Mouse (Mus musculus) MEL (cell line): Measurements from ENCODE around the gene Mmp24.

Experiments used
- CTCF ChIP-seq, 3 experiments: IDR thresholded peaks in 2 of 3; conservative IDR thresholded peaks in 1 of 3; 2 replicates each; pipeline ENCODE4 v1.5.1; 2011 to 2012; ENCODE audit warnings: low read length in 3 of 3, low read depth in 2 of 3, mild to moderate bottlenecking in 2 of 3, improper control_type of control experiment in 1 of 3, inconsistent platforms in 1 of 3, mixed read lengths in 1 of 3, moderate library complexity in 1 of 3; ENCODE audit not compliant: control insufficient read depth in 1 of 3, insufficient read depth in 1 of 3, poor library complexity in 1 of 3, severe bottlenecking in 1 of 3
- EP300 ChIP-seq, 2 experiments: IDR thresholded peaks; 2 replicates each; pipeline ENCODE4 v1.6.1; 2011; ENCODE audit warnings: improper control_type of control experiment in 2 of 2, low read length in 2 of 2, low read depth in 1 of 2, mild to moderate bottlenecking in 1 of 2
- GATA1 ChIP-seq: IDR thresholded peaks from 2 replicates; pipeline ENCODE4 v1.6.1; 2011; ENCODE audit warnings: low read depth, low read length, improper control_type of control experiment
- USF1 ChIP-seq: IDR thresholded peaks from 2 replicates; pipeline ENCODE4 v1.6.1; 2014; ENCODE audit warnings: low read depth, mild to moderate bottlenecking, inconsistent platforms, low read length, improper control_type of control experiment, moderate library complexity

- no peak for TF ChIP-seq EP300 (IDR thresholded peaks at IDR 0.05; ENCODE audit: low read depth in 1 of 2, low read length in 2 of 2)
- no peak for TF ChIP-seq CTCF (IDR thresholded peaks at IDR 0.05 in 2 of 3, conservative IDR thresholded peaks at IDR 0.05 in 1 of 3; ENCODE audit: control insufficient read depth in 1 of 3, insufficient read depth in 1 of 3, low read depth in 2 of 3, low read length in 3 of 3, poor library complexity in 1 of 3, severe bottlenecking in 1 of 3)
- no peak for TF ChIP-seq GATA1
- TF ChIP-seq USF1: no peak
Observed at GRCm38 (mm10) chr2:155805925-155806255, 30.7 kb downstream of the Mmp24 start.
